Mouse (Mus musculus) small intestine, adult 2 months (tissue): ENCODE data around the gene Slc8a1. TPM values are rescaled to one million over a fixed set of nuclear protein-coding genes. Genes with fewer than 3 reads are reported as not detected.

Experiments used
- H3K27ac ChIP-seq: fragments of 200-500 bp; 2 replicates; pipeline ENCODE4 v1.5.1; 2012; ENCODE audit warnings: low read depth, low read length, control low read depth, inconsistent platforms; ENCODE audit not compliant: insufficient read depth
- H3K27me3 ChIP-seq: fragments of 200-500 bp; 2 replicates; pipeline ENCODE4 v1.6.1; 2012; ENCODE audit warnings: mild to moderate bottlenecking, moderate library complexity, low read length, inconsistent platforms; ENCODE audit not compliant: control insufficient read depth, insufficient read depth
- H3K36me3 ChIP-seq: fragments of 200-500 bp; 2 replicates; pipeline ENCODE4 v1.6.1; 2012; ENCODE audit warnings: mild to moderate bottlenecking, low read length, control low read depth, inconsistent platforms; ENCODE audit not compliant: control insufficient read depth, insufficient read depth
- H3K4me1 ChIP-seq: fragments of 200-500 bp; 2 replicates; pipeline ENCODE4 v1.6.1; 2012; ENCODE audit warnings: low read length, inconsistent platforms, mixed read lengths; ENCODE audit not compliant: control insufficient read depth, insufficient read depth, insufficient read length
- H3K4me3 ChIP-seq: fragments of 200-500 bp; 2 replicates; pipeline ENCODE4 v1.5.1; 2012; ENCODE audit warnings: low read depth, mild to moderate bottlenecking, control low read depth, inconsistent platforms, low read length, moderate library complexity
- CTCF ChIP-seq: fragments of 200-500 bp; IDR thresholded peaks from 2 replicates; pipeline ENCODE4 v1.5.1; 2012; ENCODE audit warnings: low read depth, mild to moderate bottlenecking, control low read depth, inconsistent platforms, low read length, moderate library complexity, mixed read lengths; ENCODE audit not compliant: insufficient replicate concordance, insufficient read length; ENCODE audit errors: extremely low read depth
- POLR2A ChIP-seq: fragments of 200-500 bp; IDR thresholded peaks from 2 replicates; pipeline ENCODE4 v1.6.1; 2012; ENCODE audit warnings: low read depth, mild to moderate bottlenecking, control low read depth, inconsistent platforms, low read length, moderate library complexity
- WGBS: fragments of 180-500 bp; shearing (Covaris S2); methylation state at CpG from one replicate; pipeline ENCODE4 v1.1.7; 2018; 5-methylcytosine and 5-hydroxymethylcytosine counted together
- polyA plus RNA-seq: library from polyadenylated mRNA; depleted of rRNA; stranded (reverse); fragments of >200 nt; gene quantifications from 2 replicates; pipeline ENCODE4 v1.2.3, GENCODE M21; 2012

Gene Slc8a1
- polyA plus RNA-seq, 1 experiment: 1.0 TPM

GRCm38 (mm10) chr17:81377757-81378299 lies 360.3 kb downstream of the Slc8a1 start:
- 68% methylated on average over 5 of the region's 5 CpGs for WGBS

GRCm38 (mm10) chr17:81377195-81377594 lies 361.0 kb downstream of the Slc8a1 start:
- H3K27ac ChIP-seq: no peak overlapping the region
- no peaks in the 10 kb centered on the region for H3K27me3 ChIP-seq
- no peak for TF ChIP-seq POLR2A
- TF ChIP-seq CTCF: no peak
- H3K4me3 ChIP-seq: no peak overlapping the region
- 54% methylated on average over 1 of the region's 1 CpGs for WGBS
- H3K36me3 ChIP-seq: no peaks in the 10 kb centered on the region
- H3K4me1 ChIP-seq: no peaks in the 10 kb centered on the region

More at GRCm38 (mm10) chr17:81377757-81378299, 360.3 kb downstream of the Slc8a1 start:
- Histone ChIP-seq H3K4me1 (no peaks in the 10 kb centered on the region), H3K4me3 (no peak overlapping the region), H3K27ac (no peak overlapping the region), H3K27me3 (no peaks in the 10 kb centered on the region), H3K36me3 (no peaks in the 10 kb centered on the region)
- TF ChIP-seq CTCF: no peak

- H3K4me1 ChIP-seq: no peaks in the 10 kb centered on the region
- H3K4me3 ChIP-seq: no peak overlapping the region
- H3K27me3 ChIP-seq: no peaks in the 10 kb centered on the region
- no peaks in the 10 kb centered on the region for H3K36me3 ChIP-seq
- no peak for TF ChIP-seq CTCF
- no peak for TF ChIP-seq POLR2A
- 81% methylated on average over 6 of the region's 6 CpGs for WGBS
- no peak overlapping the region for H3K27ac ChIP-seq
Measured at GRCm38 (mm10) chr17:81375901-81376300, 362.3 kb downstream of the Slc8a1 start.

GRCm38 (mm10) chr17:81369036-81369435 lies 369.1 kb downstream of the Slc8a1 start:
- H3K4me3 ChIP-seq: no peak overlapping the region
- no peak overlapping the region for H3K27ac ChIP-seq
- no peaks in the 10 kb centered on the region for H3K27me3 ChIP-seq
- no peak for TF ChIP-seq CTCF
- no peak for TF ChIP-seq POLR2A
- H3K4me1 ChIP-seq: no peaks in the 10 kb centered on the region
- H3K36me3 ChIP-seq: no peaks in the 10 kb centered on the region
- WGBS: 61% methylated on average over 2 of the region's 2 CpGs

- Histone ChIP-seq H3K36me3 (no peaks in the 10 kb centered on the region), H3K4me1 (no peaks in the 10 kb centered on the region), H3K4me3 (no peak overlapping the region), H3K27me3 (no peaks in the 10 kb centered on the region), H3K27ac (no peak overlapping the region)
- no peak for TF ChIP-seq CTCF
- no peak for TF ChIP-seq POLR2A
- WGBS: 64% methylated on average over 2 of the region's 2 CpGs
Measured at GRCm38 (mm10) chr17:81368503-81368902, 369.7 kb downstream of the Slc8a1 start.

- 92% methylated on average over 2 of the region's 2 CpGs for WGBS
- no peak for TF ChIP-seq CTCF
- TF ChIP-seq POLR2A: no peak
- H3K4me3 ChIP-seq: no peak overlapping the region
- H3K4me1 ChIP-seq: no peaks in the 10 kb centered on the region
- no peaks in the 10 kb centered on the region for H3K36me3 ChIP-seq
- H3K27ac ChIP-seq: no peak overlapping the region
- no peaks in the 10 kb centered on the region for H3K27me3 ChIP-seq
Measured at GRCm38 (mm10) chr17:81363368-81363767, 374.8 kb downstream of the Slc8a1 start.

GRCm38 (mm10) chr17:81360571-81360970 lies 377.6 kb downstream of the Slc8a1 start:
- TF ChIP-seq POLR2A (no peak), CTCF (no peak)
- 82% methylated on average over 2 of the region's 2 CpGs for WGBS

GRCm38 (mm10) chr17:81360032-81360431 lies 378.1 kb downstream of the Slc8a1 start:
- H3K27ac ChIP-seq: no peak overlapping the region
- no peaks in the 10 kb centered on the region for H3K36me3 ChIP-seq
- WGBS: 73% methylated on average over 4 of the region's 4 CpGs
- H3K27me3 ChIP-seq: no peaks in the 10 kb centered on the region
- TF ChIP-seq POLR2A (no peak), CTCF (no peak)
- H3K4me3 ChIP-seq: no peak overlapping the region
- no peaks in the 10 kb centered on the region for H3K4me1 ChIP-seq

More at GRCm38 (mm10) chr17:81360571-81360970, 377.6 kb downstream of the Slc8a1 start:
- Histone ChIP-seq H3K27ac (no peak overlapping the region), H3K27me3 (no peaks in the 10 kb centered on the region), H3K4me3 (no peak overlapping the region), H3K36me3 (no peaks in the 10 kb centered on the region), H3K4me1 (no peaks in the 10 kb centered on the region)
